Mouse (Mus musculus): ENCODE measurements around the gene Zdhhc14.

Gene Zdhhc14

GRCm38 (mm10) chr17:5551136-5551535 is 58.8 kb downstream of the Zdhhc14 start:
- no peak for DNase-seq (ENCODE audit: extremely low read depth, insufficient read length, low spot score)

DNA sequence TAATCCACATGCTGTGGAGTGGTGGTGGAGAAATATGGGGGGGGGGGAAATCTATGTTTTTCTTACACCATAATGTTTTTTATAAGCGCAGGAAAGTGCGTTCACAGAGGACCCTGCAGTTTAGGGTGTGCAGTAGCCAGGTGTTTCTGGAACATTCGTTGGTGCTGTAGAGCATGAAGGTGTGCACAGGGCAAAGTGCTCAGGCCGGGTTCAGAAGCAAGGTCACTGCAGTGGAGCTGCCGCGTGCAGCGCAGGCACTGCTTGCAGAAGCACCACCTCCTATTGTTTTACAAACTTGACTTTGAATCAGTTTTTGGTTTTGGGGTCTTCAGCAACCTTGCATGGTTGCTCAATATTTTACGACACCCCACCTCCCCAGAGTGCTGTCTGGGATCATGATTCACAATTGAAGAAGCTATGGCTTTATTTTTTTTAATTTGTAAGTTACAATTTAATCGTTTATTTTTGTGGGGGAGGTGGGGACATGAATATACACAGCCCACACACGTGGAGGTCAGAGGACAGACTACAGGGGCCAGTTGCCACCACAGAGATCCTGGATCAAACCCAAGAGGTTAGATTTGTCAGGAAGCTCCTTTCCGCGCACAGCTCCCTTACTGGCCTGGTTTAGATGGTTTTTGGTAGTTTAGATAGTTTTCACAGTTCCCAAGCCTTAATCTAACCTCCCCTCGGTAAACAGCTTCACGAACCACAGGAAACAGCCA is 59.8 kb downstream of the Zdhhc14 start:
- DNase-seq (ENCODE audit: extremely low read depth, insufficient read length, low spot score): no peak

- DNase-seq (ENCODE audit: extremely low read depth, insufficient read length, low spot score): no peak
Observed at GRCm38 (mm10) chr17:5553556-5553955, 61.2 kb downstream of the Zdhhc14 start.

- no peak for DNase-seq (ENCODE audit: extremely low read depth, insufficient read length, low spot score)
Observed at GRCm38 (mm10) chr17:5554573-5554972, 62.2 kb downstream of the Zdhhc14 start.

- DNase-seq (ENCODE audit: extremely low read depth, insufficient read length, low spot score): no peak
Observed at GRCm38 (mm10) chr17:5556568-5556967, 64.2 kb downstream of the Zdhhc14 start.

DNA sequence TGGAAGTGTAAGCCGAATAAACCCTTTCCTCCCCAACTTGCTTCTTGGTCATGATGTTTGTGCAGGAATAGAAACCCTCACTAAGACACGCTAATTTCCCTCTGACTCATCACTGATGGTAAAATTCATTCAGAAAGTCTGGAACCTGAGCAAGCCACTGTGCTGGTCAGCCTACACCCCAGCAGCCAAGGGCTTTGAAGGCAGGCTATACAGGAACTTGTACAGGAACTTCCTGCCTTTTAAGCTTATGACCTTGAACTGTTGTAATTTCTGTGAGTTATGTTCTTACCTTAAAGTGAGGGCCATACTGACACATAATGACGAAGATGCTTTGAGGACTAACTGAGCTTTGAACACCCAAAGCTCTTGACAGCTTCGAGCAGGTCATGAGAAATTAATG is 67.9 kb downstream of the Zdhhc14 start:
- no peak for DNase-seq (ENCODE audit: extremely low read depth, insufficient read length, low spot score)

GRCm38 (mm10) chr17:5563108-5563507 is 70.8 kb downstream of the Zdhhc14 start:
- DNase-seq (ENCODE audit: extremely low read depth, insufficient read length, low spot score): no peak

GRCm38 (mm10) chr17:5566006-5566405 is 73.6 kb downstream of the Zdhhc14 start:
- no peak for DNase-seq (ENCODE audit: extremely low read depth, insufficient read length, low spot score)

- DNase-seq (ENCODE audit: extremely low read depth, insufficient read length, low spot score): no peak
Observed at GRCm38 (mm10) chr17:5567943-5568342, 75.6 kb downstream of the Zdhhc14 start.

DNA sequence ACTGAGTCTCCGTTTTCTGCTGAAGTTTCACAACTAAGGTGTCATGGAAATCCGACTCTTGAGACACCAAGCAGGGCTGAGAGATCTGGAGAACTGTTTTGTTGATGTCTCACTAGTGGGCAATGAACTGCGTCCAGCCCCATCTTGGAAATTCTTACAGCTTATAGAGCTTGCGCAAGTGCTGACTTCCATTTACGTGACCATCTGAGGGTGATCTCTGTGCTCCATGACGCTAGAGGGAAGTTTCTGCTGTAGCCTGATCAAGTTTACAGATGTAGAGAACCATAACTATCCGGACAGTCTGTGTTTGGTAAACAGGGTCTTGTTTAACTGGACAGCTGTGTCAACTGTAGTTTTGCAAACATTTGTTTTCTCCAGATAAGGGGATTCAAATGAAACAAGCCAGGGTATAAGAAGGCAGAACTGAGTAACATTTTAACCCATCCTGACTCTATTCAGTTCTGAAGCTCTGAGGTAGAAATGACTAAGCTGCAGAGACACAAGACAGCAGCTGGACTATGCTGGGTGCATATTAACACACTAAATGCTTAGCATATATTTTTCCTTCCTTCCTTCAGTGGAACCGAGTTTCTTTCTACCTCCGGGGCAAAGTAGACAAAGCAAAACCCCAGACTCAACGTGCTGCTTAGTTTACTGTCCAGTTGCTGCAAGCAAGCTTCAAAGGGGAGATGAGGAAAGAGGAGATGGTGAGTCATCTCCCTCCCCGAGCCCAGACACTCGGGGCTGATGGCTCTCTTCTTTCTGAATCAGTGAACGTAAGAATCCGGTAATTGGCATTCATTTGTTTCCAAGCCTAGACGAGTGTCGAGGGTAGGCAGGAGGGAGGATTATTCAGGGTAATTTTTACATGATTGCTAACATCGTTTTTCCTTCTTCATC is 77.0 kb downstream of the Zdhhc14 start:
- DNase-seq (ENCODE audit: extremely low read depth, insufficient read length, low spot score): no peak

DNA sequence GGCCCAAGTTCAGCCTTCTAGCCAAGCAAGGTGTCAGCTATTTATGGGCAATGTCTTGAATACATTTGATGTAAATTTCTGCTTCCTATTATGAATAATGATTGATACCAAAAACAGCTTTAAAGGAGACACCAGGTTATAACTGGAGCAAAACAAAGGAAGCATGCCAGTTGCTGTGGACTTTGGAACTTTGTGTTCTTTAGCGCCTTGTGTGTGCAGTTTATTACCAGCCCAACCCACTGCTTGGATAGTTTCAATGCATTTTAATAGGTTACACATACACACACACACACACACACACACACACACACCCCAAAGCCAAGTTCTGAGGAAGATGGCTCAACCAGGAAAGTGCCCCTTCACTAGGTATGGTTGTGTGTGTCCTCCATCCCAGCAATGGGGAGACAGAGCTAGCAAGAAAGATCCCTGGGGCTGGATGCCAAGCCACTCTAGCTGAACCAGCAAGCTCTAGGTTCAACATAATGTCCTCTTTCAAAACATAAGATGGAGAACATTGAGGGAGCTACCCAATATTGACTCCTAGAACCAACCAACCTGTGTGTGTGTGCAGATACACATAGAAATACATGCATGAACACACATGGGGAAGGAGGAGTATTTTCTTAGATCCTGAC is 79.9 kb downstream of the Zdhhc14 start:
- no peak for DNase-seq (ENCODE audit: extremely low read depth, insufficient read length, low spot score)

DNA sequence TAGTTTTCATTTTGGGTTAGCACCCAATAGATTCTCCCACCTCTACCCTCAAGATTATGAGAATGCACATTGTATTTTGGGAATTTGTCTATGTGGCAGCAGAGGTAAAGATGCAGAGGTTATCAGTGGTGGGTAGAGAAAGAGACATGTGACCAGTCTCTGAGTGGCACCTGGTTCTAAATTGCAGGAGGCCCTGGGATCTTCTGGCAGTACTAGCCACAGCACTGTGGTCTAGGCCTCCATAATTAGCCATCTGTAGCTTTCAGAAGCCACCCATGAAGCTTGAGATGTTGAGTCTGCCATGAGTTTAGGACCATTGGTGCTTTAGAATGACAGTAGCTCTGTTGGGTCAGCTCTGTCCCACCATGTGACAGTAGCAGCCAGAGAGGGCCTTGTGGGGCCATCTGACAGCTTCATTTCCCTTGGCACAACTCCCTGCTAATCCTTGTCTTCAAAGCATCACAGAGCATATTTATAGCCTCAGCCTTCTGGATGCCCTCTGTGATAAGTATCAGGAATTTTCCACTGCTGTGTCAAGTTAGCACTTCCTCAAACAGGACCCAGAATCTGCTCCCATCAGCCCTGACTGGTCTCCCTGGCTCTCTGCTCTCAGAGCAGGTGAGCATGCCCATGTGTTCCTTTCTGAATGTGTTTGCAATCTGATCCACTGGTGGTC is 80.5 kb downstream of the Zdhhc14 start:
- DNase-seq (ENCODE audit: extremely low read depth, insufficient read length, low spot score): no peak

DNA sequence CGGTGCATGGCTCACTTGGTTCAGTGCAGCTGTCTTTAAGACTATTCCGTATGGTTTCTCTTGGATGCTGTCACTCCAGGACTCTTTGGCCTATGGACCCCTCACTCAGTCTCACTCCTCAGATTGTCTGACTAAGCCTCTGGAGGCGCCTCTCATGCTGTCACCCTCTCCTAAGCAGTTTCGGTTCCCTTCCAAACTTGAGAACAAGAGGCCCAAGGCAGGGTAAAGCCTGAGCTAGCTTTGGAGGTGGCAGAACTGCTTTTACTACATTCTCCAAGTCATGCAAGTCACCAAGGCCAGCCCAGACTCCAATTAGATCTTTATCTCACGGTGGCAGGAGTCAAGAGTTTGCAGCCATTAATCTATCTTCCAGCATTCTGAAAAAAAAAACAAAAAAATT is 82.3 kb downstream of the Zdhhc14 start:
- no peak for DNase-seq (ENCODE audit: extremely low read depth, insufficient read length, low spot score)

DNA sequence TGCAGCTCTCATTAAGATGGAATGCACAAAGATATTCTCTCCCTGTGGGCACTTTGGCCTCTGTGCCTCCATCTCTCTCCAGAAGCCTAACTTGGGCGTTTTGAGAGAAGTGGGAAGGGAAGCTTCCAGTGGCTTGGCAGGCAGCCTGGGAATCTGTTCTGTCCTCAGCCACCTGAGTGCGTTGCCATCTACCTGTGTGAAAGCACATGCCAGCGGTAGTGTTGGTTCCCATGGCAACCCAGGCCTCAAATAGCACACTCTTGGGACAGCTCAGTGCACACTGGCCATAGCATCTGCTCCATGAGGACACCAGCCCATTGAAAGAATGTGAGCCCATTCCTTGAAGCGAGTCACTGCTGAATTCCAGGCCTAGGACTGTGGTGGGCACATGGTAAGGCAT is 83.2 kb downstream of the Zdhhc14 start:
- DNase-seq (ENCODE audit: extremely low read depth, insufficient read length, low spot score): no peak

GRCm38 (mm10) chr17:5582232-5582631 is 89.9 kb downstream of the Zdhhc14 start:
- no peak for DNase-seq (ENCODE audit: extremely low read depth, insufficient read length, low spot score)

DNA sequence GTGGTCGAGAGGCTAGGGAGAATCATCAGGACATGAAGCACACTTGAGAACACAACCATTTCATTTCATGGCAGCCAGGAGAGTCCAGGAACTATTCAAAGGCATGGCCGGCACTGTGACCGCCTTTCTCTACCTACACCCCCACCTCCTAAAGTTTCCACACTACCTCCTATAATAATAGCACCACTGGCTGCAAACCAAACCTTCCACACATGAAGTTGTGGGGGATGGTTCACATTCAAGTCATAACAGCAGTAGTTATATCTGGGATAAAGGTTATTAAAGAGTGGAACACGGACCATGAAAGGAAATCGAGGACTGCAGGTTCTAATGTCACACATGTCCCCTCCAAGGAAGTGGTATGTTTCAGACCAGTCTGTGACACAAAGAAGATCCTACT is 90.6 kb downstream of the Zdhhc14 start:
- DNase-seq (ENCODE audit: extremely low read depth, insufficient read length, low spot score): no peak

DNA sequence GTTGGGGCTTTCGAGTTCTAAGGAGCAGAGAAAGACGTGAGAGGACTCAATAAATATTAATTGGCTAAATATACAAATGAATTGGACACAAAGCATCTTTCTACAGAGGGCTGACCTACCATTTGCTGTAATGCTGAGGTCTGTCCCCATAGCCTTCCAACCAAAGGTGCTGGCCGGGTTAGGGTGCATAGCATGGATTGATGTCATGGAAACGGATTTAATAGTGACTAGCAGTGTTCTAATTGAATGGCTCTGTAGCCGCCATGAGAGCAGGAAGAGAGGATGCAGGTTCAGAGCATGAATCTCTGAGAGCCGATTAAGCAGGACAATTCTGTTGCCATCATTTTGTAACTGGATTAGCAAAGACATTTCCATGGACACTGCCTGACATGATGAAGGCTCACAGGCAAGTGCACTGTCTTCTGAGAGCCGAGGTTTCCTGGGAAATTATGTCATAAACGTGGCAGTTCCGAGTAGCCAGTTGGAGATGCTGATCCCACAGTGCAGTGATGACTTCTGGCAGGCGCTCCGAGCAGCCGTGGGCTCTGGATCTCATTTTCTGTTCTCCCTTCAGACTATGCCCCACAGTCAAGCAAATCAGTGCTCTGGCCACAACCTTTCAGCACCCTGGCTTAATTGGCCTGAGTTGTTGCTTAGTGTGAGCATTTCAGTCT is 91.3 kb downstream of the Zdhhc14 start:
- DNase-seq (ENCODE audit: extremely low read depth, insufficient read length, low spot score): no peak

- DNase-seq (ENCODE audit: extremely low read depth, insufficient read length, low spot score): no peak
Observed at GRCm38 (mm10) chr17:5591604-5592209, 99.3 kb downstream of the Zdhhc14 start.

DNA sequence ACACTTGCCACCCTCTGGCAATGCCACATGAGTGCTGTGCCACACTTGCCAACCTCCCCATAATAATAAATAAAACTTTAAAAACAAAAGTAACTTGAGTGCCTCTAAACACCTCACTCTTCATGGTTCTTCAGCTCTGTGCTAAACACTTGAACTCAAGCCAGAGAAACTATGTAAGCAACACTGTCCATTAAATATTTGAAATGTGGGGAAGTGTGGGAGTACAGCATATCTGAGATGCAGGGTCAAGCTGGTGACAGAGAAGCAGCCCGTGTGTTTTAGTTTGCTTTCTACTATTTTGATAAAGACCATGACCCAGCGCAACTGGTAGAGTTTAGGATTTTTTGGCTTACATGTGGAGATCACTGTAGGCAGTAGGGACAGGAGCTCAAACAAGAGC is 100.7 kb downstream of the Zdhhc14 start:
- no peak for DNase-seq (ENCODE audit: extremely low read depth, insufficient read length, low spot score)

GRCm38 (mm10) chr17:5595068-5595467 is 102.7 kb downstream of the Zdhhc14 start:
- DNase-seq (ENCODE audit: extremely low read depth, insufficient read length, low spot score): no peak

Measured in 3134 (cell line).